Mouse (Mus musculus) heart, embryonic 16.5 days (tissue): ENCODE data around the gene Magi1. TPM values are rescaled to one million over a fixed set of nuclear protein-coding genes. Genes with fewer than 3 reads are reported as not detected.

Source experiments
- ATAC-seq: fragments of 200-750 bp; cut with Nextera tagmentation; replicated peaks from 2 replicates; pipeline ENCODE4 v1.8.0; 2017; ENCODE audit warnings: moderate number of reproducible peaks; ENCODE audit not compliant: insufficient read depth, low FRiP score; ENCODE audit errors: extremely low read depth
- H3K27ac ChIP-seq: fragments of 300-500 bp; sonication (generic); 2 replicates; pipeline ENCODE4 v1.5.1; 2014; ENCODE audit warnings: mild to moderate bottlenecking, low read length, control low read depth, moderate library complexity
- H3K27me3 ChIP-seq: fragments of 300-500 bp; sonication (generic); 2 replicates; pipeline ENCODE4 v1.6.1; 2014; ENCODE audit warnings: low read length, mixed read lengths; ENCODE audit not compliant: control insufficient read depth, insufficient read depth
- H3K36me3 ChIP-seq: fragments of 300-500 bp; sonication (generic); 2 replicates; pipeline ENCODE4 v1.6.1; 2014; ENCODE audit not compliant: control insufficient read depth, insufficient read depth
- H3K4me1 ChIP-seq: fragments of 300-500 bp; sonication (generic); 2 replicates; pipeline ENCODE4 v1.6.1; 2014; ENCODE audit warnings: low read length, mixed read lengths; ENCODE audit not compliant: control insufficient read depth, insufficient read depth
- H3K4me2 ChIP-seq: fragments of 300-500 bp; sonication (generic); 2 replicates; pipeline ENCODE4 v1.6.1; 2014; ENCODE audit warnings: low read depth, mild to moderate bottlenecking, control low read depth, low read length
- H3K4me3 ChIP-seq: fragments of 300-500 bp; sonication (generic); 2 replicates; pipeline ENCODE4 v1.5.1; 2014; ENCODE audit warnings: mild to moderate bottlenecking, control low read depth, low read length
- H3K9ac ChIP-seq: fragments of 300-500 bp; sonication (generic); 2 replicates; pipeline ENCODE4 v1.6.1; 2014; ENCODE audit warnings: low read length, control low read depth
- H3K9me3 ChIP-seq: fragments of 300-500 bp; sonication (generic); replicated peaks from 2 replicates; pipeline ENCODE4 v1.6.1; 2016; ENCODE audit warnings: low read length; ENCODE audit not compliant: control insufficient read depth
- WGBS: fragments of 180-500 bp; shearing (Covaris S2); extraction: QIAGEN DNeasy Blood & Tissue Kit; methylation state at CpG from one replicate; pipeline ENCODE4 v1.1.7; 2014; 5-methylcytosine and 5-hydroxymethylcytosine counted together
- polyA plus RNA-seq: library from polyadenylated mRNA; unstranded; fragments of >200 nt; fragmentation: Nextera tagmentation; extraction: Ambion mirVana; gene quantifications from 2 replicates; pipeline ENCODE4 v1.2.1, GENCODE M21; 2015

Magi1 gene
- polyA plus RNA-seq, 1 experiment from 2014 or later = 6.3 TPM

DNA sequence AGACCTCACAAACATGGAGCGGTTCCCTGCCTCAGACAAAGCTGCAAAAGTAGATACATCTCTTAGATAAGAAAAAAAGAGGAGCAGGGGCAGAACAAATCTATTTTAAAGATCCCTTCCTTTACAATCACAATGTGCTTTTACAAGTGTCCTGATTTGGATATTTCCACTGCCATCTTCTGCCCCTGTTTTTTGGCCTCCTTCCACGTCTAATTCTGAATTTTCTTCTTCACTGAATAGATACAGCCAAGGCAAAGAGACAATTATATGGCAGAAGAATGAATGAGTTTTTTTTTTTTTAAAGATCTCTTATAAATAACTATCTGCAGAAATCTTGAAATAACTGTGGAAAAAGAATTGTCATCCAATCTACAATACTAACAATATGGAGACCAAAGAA lies 409.3 kb downstream of the Magi1 start:
- ATAC-seq = no peak
- no peak overlapping the region for H3K4me2 ChIP-seq
- no peak overlapping the region for H3K9ac ChIP-seq
- peaks cover 6% of the 10 kb centered on the region; the same call in 1 of the 2 replicates for H3K4me1 ChIP-seq
- WGBS = 85% methylated on average over 2 of the region's 2 CpGs
- no peak overlapping the region for H3K4me3 ChIP-seq
- no peak overlapping the region for H3K27ac ChIP-seq
- no peaks in the 10 kb centered on the region for H3K36me3 ChIP-seq
- no peaks in the 10 kb centered on the region for H3K9me3 ChIP-seq
- no peaks in the 10 kb centered on the region for H3K27me3 ChIP-seq

DNA sequence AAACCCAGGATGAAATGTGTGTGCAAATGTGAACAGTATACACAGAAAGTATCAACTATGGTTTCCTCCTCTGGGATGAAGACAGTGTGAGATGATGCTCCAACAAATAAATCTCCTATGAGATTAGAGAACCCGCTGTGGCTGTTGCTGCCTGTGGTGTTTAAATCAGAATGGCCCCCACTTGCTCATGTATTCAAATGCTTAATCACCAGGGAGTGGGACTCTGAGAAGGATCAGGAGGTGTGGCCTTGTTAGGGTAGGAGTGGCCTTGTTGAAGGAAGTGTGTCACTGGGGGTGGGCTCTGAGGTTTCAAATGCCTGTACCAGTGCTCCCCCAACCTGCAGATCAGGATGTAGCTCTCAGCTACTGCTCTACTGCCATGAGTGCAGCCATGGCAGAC lies 410.2 kb downstream of the Magi1 start:
- H3K9me3 ChIP-seq = no peaks in the 10 kb centered on the region
- ATAC-seq = no peak
- H3K27ac ChIP-seq = no peak overlapping the region
- H3K27me3 ChIP-seq = no peaks in the 10 kb centered on the region
- H3K4me2 ChIP-seq = no peak overlapping the region
- H3K4me3 ChIP-seq = no peak overlapping the region
- WGBS = 82% methylated on average over 1 of the region's 1 CpGs
- peaks cover 6% of the 10 kb centered on the region; the same call in 1 of the 2 replicates for H3K4me1 ChIP-seq
- no peaks in the 10 kb centered on the region for H3K36me3 ChIP-seq
- no peak overlapping the region for H3K9ac ChIP-seq

DNA sequence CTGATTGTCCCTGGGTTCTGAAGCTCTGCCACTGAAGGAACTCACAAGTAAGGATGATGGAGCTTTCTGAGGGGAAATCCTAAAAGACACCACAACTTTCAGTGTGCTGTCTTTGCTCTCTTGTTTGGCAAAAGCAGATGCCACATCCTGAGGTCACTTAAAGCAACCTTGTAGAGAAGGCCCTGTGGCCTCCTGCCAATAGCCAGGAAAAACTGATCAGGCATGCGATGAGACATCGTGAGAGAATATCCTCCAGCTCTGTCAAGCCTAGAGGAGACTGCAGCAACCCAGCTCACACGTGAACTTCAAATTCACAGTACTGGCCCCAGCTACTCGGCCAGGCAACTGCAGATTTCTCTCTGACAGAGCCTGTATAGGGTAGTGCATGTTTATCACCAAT lies 412.2 kb downstream of the Magi1 start:
- Histone ChIP-seq H3K9me3 (no peaks in the 10 kb centered on the region), H3K36me3 (no peaks in the 10 kb centered on the region), H3K4me2 (no peak overlapping the region), H3K27ac (no peak overlapping the region), H3K4me1 (peaks cover 6% of the 10 kb centered on the region; the same call in 1 of the 2 replicates), H3K27me3 (no peaks in the 10 kb centered on the region), H3K4me3 (no peak overlapping the region), H3K9ac (no peak overlapping the region)
- WGBS = 34% methylated on average over 4 of the region's 4 CpGs
- no peak for ATAC-seq

DNA sequence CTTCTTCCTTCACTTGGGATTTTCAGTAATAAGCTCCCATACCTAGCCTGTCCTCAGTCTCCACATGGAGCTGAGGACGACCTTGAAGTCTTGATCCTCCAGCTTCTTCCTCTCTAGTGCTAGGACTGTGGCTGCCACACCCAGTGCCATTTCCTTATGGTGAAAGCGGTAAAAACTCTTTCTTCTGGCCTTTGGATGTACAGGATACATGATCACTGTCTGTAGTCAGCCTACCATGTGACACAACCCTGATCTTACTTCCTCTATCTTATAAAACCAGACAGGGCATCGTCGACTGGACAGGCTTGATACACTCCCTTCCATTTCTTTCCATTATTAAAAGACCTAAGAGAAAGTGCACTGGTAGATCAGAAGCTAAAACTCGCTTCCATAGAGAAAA lies 413.7 kb downstream of the Magi1 start:
- 56% methylated on average over 5 of the region's 5 CpGs for WGBS
- no peak overlapping the region for H3K4me2 ChIP-seq
- ATAC-seq = no peak
- H3K9ac ChIP-seq = no peak overlapping the region
- H3K4me1 ChIP-seq = peaks cover 6% of the 10 kb centered on the region; the same call in 1 of the 2 replicates
- no peak overlapping the region for H3K4me3 ChIP-seq
- no peaks in the 10 kb centered on the region for H3K36me3 ChIP-seq
- no peaks in the 10 kb centered on the region for H3K27me3 ChIP-seq
- no peak overlapping the region for H3K27ac ChIP-seq
- no peaks in the 10 kb centered on the region for H3K9me3 ChIP-seq

DNA sequence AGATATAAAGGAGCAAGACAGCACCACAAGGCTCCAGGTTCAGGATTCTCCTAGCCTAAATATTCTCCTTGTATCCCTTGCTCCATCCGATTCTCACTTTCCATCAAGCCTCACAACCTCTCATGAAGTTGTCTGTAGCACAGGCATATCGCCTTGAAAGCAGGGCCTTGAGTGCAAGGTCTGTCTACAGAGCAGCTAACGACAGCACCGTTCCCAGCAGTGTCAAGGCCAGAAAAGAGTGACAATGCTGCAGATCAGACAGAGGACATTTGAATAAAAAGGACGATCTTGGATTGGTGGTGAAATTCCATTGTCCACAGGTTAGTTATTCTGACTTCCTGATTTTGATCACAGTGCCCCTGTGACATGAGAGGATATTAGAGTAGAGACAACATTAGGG lies 421.5 kb downstream of the Magi1 start:
- Histone ChIP-seq H3K4me1 (no peaks in the 10 kb centered on the region), H3K4me2 (no peak overlapping the region), H3K36me3 (no peaks in the 10 kb centered on the region), H3K27me3 (no peaks in the 10 kb centered on the region), H3K9me3 (no peaks in the 10 kb centered on the region), H3K9ac (no peak overlapping the region), H3K27ac (no peak overlapping the region), H3K4me3 (no peak overlapping the region)
- 89% methylated on average over 5 of the region's 5 CpGs for WGBS
- no peak for ATAC-seq

DNA sequence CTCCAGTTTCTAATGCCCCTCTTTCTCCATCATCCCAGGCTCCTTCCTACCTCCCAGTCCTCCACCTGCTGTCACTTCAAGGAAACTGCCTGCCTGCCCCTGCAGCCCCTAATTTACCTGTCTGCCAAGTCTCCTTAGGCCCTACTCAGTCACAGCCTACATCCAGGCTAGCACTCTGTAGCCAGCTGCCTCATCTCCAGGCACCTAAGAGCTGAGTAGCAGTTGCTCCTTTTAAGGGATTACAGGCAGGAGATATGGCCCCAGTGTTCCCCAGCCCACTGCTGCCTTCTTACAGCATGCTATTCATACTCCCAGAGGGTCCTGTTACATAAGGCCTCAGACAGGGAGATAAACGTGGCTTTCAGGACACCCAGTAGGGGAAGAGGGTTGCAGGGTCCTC lies 426.9 kb downstream of the Magi1 start:
- Histone ChIP-seq H3K9me3 (no peaks in the 10 kb centered on the region), H3K4me2 (no peak overlapping the region), H3K4me1 (peaks cover 18% of the 10 kb centered on the region), H3K9ac (no peak overlapping the region), H3K4me3 (no peak overlapping the region), H3K27me3 (no peaks in the 10 kb centered on the region), H3K27ac (no peak overlapping the region), H3K36me3 (no peaks in the 10 kb centered on the region)
- WGBS = 24% methylated on average over 1 of the region's 1 CpGs
- ATAC-seq = no peak

DNA sequence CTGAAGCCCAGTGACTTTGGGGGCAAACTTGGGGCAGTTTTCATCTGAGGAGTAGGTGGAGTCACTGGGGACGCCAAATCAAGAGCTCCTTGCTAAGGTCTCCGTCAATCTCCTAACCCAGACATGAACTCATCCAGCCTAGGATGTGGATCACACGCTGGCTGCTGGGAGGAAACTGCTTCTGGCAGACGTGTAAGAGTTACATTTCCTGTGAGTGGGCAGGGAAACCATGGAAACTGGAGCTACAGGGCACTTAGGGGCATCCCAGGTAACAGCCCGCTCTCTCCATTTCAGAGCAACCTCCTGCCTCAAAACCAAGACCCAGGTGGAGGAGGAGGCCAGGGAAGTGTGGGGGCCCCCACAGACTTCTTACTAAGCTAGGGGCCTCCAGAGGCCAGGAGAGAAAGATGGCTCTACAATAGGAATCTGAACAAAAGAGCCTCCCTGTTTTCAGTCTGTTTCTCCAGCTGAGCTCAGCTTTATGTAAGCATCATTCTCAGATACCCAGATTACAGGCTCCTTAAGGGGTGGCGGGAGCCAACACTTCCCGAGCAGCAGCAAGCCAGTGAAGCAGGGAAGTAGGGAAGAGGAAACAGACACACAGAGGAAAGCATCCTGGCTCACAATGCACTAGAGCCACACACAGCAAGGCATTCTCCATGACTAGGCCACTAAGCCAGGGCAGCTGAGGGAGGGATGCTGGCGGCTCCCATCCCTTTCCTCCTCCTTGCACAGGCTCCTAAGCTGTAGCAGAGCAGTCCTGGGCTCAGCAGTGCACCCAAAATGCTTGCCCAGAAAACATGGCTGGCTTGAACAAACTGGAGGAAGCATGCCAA lies 427.7 kb downstream of the Magi1 start:
- no peak overlapping the region for H3K27ac ChIP-seq
- no peaks in the 10 kb centered on the region for H3K36me3 ChIP-seq
- no peak overlapping the region for H3K9ac ChIP-seq
- no peak overlapping the region for H3K4me2 ChIP-seq
- WGBS = 35% methylated on average over 8 of the region's 8 CpGs
- no peaks in the 10 kb centered on the region for H3K9me3 ChIP-seq
- no peak overlapping the region for H3K4me3 ChIP-seq
- no peaks in the 10 kb centered on the region for H3K27me3 ChIP-seq
- H3K4me1 ChIP-seq = peaks cover 18% of the 10 kb centered on the region
- ATAC-seq = no peak; the same call in 1 of the 2 replicates

DNA sequence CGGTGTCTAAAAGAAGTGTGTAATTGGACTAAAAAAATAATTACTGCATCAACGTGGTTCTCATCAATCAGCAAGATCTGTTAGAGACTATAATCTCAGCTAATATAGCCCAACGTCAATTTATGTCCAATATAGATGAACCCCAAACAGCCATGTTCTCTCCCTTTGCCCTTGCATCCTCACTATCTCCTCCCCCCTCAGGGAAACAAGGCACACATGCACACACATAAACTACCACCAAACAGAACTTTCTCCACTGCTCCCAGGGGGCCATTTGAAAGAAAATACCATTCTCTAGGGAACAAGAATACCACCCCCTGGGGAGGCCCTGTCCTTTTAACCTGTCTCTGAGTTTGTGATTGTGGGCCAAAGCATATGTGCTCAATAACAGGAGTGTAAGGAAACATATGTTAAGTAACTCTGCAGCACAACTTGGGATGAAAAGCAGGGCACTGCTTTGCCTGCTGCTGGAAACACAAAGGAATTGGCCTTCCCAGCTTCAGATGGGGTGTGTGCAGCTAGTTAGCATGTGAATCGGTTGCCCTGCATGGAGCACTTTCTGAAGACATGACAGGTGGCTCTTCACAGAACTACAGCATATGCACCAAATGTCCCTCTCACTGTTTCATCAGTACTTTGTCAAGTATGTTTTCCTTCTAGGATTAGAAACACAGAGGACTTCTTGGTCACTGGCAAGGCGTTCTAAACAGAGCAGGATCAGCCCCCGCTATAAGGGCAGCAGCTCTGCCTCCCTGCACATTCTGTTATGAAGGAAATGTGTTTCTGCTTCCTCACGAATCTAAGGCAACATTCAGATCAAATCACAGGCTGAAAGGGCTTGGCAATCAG lies 434.6 kb downstream of the Magi1 start:
- WGBS = 69% methylated on average over 7 of the region's 7 CpGs

DNA sequence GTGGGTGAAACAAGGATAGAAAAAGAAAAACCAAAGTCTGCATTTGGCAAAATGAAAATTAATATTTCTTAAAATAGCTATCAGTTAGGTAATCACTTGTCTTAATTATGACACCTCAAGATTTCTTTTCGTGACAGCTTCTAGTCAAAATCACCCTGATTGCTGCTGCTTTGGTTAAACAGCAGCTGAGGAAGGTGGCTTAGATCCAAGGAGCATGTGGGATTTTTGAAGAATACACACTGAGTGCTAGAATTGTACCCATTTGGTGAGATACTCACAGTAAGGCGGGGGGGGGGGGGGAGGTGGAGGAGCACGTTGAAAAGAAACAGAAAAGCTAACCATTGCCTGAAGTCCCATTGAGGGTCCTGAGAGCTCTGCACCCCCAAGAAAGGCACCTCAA lies 438.2 kb downstream of the Magi1 start:
- ATAC-seq = no peak
- Histone ChIP-seq H3K36me3 (no peaks in the 10 kb centered on the region), H3K9me3 (no peaks in the 10 kb centered on the region), H3K4me2 (no peak overlapping the region), H3K9ac (no peak overlapping the region), H3K27me3 (no peaks in the 10 kb centered on the region), H3K4me3 (no peak overlapping the region), H3K4me1 (peaks cover 12% of the 10 kb centered on the region), H3K27ac (no peak overlapping the region)
- WGBS = 62% methylated on average over 3 of the region's 3 CpGs

More for the DNA sequence above, 434.6 kb downstream of the Magi1 start:
- H3K4me3 ChIP-seq = no peak overlapping the region
- H3K4me1 ChIP-seq = peaks cover 9% of the 10 kb centered on the region
- no peak for ATAC-seq
- no peak overlapping the region for H3K4me2 ChIP-seq
- H3K27me3 ChIP-seq = no peaks in the 10 kb centered on the region
- H3K36me3 ChIP-seq = no peaks in the 10 kb centered on the region
- H3K9ac ChIP-seq = no peak overlapping the region
- no peak overlapping the region for H3K27ac ChIP-seq
- H3K9me3 ChIP-seq = no peaks in the 10 kb centered on the region
